Mouse (Mus musculus) liver, postnatal 0 days (tissue): Measurements from ENCODE around the gene Acad11.

ENCODE experiments used
- CTCF ChIP-seq: sonication (generic); IDR thresholded peaks from 2 replicates; pipeline ENCODE4 v1.5.1; 2016; ENCODE audit warnings: antibody characterized with exemption, low read depth
- EP300 ChIP-seq: IDR thresholded peaks from 2 replicates; pipeline ENCODE4 v1.6.1; 2016; ENCODE audit warnings: antibody characterized with exemption, low read depth, mild to moderate bottlenecking

GRCm38 (mm10) chr9:104100822-104101221 is 37.6 kb downstream of the Acad11 start:
- no peak for TF ChIP-seq CTCF
- no peak for TF ChIP-seq EP300
